Mouse (Mus musculus) heart, postnatal 0 days (tissue): Measurements from ENCODE around the gene Guca2b. TPM values are rescaled to one million over a fixed set of nuclear protein-coding genes. Genes with fewer than 3 reads are reported as not detected.
A peak's percentile ranks its signal among the peaks of the same experiment; 100 is the strongest.

Experiments used
- ATAC-seq: fragments of 200-750 bp; cut with Nextera tagmentation; 2 replicates; pipeline ENCODE4 v1.8.0; 2017; ENCODE audit warnings: low read depth, moderate number of reproducible peaks, moderate library complexity; ENCODE audit not compliant: insufficient read depth
- DNase-seq: peaks from one replicate; pipeline ENCODE4 v3.0.0-alpha.2; 2016; ENCODE audit warnings: low spot score
- H3K27ac ChIP-seq: fragments of 300-500 bp; sonication (generic); 2 replicates; pipeline ENCODE4 v1.5.1; 2014; ENCODE audit warnings: low read depth, mild to moderate bottlenecking
- H3K27me3 ChIP-seq: fragments of 300-500 bp; sonication (generic); 2 replicates; pipeline ENCODE4 v1.6.1; 2014; ENCODE audit warnings: low read length, mixed read lengths; ENCODE audit not compliant: control insufficient read depth, insufficient read depth
- H3K36me3 ChIP-seq: fragments of 300-500 bp; sonication (generic); replicated peaks from 2 replicates; pipeline ENCODE4 v1.6.1; 2014; ENCODE audit warnings: low read length, mixed read lengths; ENCODE audit not compliant: control insufficient read depth, insufficient read depth
- H3K4me1 ChIP-seq: fragments of 300-500 bp; sonication (generic); 2 replicates; pipeline ENCODE4 v1.6.1; 2014; ENCODE audit warnings: antibody characterized with exemption; ENCODE audit not compliant: control insufficient read depth, insufficient read depth
- H3K4me2 ChIP-seq: fragments of 300-500 bp; sonication (generic); 2 replicates; pipeline ENCODE4 v1.6.1; 2014; ENCODE audit warnings: low read depth, mild to moderate bottlenecking, low read length, moderate library complexity
- H3K4me3 ChIP-seq: fragments of 300-500 bp; sonication (generic); 2 replicates; pipeline ENCODE4 v1.5.1; 2014; ENCODE audit warnings: low read depth, low read length
- H3K9ac ChIP-seq: fragments of 300-500 bp; sonication (generic); replicated peaks from 2 replicates; pipeline ENCODE4 v1.6.1; 2014; ENCODE audit warnings: low read depth, low read length, mixed read lengths
- H3K9me3 ChIP-seq: fragments of 300-500 bp; sonication (generic); replicated peaks from 2 replicates; pipeline ENCODE4 v1.6.1; 2016; ENCODE audit warnings: low read length; ENCODE audit not compliant: control insufficient read depth
- CTCF ChIP-seq: IDR thresholded peaks from 2 replicates; pipeline ENCODE4 v1.5.1; 2016; ENCODE audit warnings: antibody characterized with exemption, control low read depth, low read depth
- EP300 ChIP-seq: IDR thresholded peaks from 2 replicates; pipeline ENCODE4 v1.6.1; 2016; ENCODE audit warnings: antibody characterized with exemption, low read depth
- WGBS: fragments of 180-500 bp; shearing (Covaris S2); extraction: QIAGEN DNeasy Blood & Tissue Kit; methylation state at CpG from one replicate; pipeline ENCODE4 v1.1.7; 2014; 5-methylcytosine and 5-hydroxymethylcytosine counted together
- polyA plus RNA-seq: library from polyadenylated mRNA; unstranded; fragments of >200 nt; fragmentation: Nextera tagmentation; extraction: Ambion mirVana; gene quantifications from 2 replicates; pipeline ENCODE4 v1.2.1, GENCODE M21; 2015
- total RNA-seq: library from RNA; depleted of rRNA; stranded (reverse); fragments of >200 nt; gene quantifications from 2 replicates; pipeline ENCODE4 v1.2.3, GENCODE M21; 2014; ENCODE audit warnings: low replicate concordance

The Guca2b gene
- total and polyA plus RNA-seq, 2 experiments from 2014 or later, result not detected

DNA sequence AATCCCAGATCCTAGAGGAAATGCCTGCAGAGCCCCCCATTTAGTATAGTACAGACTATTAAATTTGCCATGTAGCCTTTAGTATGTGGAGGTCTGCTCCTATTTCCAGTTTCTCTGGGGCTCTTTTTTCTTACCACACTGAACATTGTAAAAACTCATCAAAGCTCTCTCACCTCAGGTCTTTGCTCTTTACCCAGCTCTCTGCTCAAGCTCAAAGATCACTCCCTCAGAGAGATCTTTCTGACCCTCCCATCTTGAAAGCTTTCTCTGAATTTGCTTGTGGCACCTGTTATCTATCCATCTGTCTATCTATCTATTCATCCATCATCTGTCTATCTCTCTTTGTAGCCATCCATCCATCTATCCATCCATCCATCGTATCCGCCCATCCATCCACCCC lies 6.4 kb upstream of the Guca2b start:
- DNase-seq (no peak), ATAC-seq (no peak)
- peaks cover 33% of the 10 kb centered on the region for H3K4me1 ChIP-seq
- no peaks in the 10 kb centered on the region for H3K9me3 ChIP-seq
- H3K27me3 ChIP-seq, result no peaks in the 10 kb centered on the region
- H3K4me2 ChIP-seq, result no peak overlapping the region
- no peak overlapping the region for H3K27ac ChIP-seq
- WGBS, result 97% methylated on average over 2 of the region's 2 CpGs
- H3K36me3 ChIP-seq, result no peaks in the 10 kb centered on the region
- H3K9ac ChIP-seq, result no peak overlapping the region
- TF ChIP-seq EP300 (no peak), CTCF (no peak)
- H3K4me3 ChIP-seq, result no peak overlapping the region

GRCm38 (mm10) chr4:119663409-119664095 lies 4.8 kb upstream of the Guca2b start:
- no peak overlapping the region for H3K4me2 ChIP-seq
- H3K27ac ChIP-seq, result no peak overlapping the region
- 91% methylated on average over 14 of the region's 14 CpGs for WGBS
- no peaks in the 10 kb centered on the region for H3K36me3 ChIP-seq
- DNase-seq, result no peak
- peaks cover 33% of the 10 kb centered on the region for H3K4me1 ChIP-seq
- ATAC-seq, result no peak
- TF ChIP-seq EP300 (no peak), CTCF (no peak)
- no peaks in the 10 kb centered on the region for H3K9me3 ChIP-seq
- no peak overlapping the region for H3K4me3 ChIP-seq
- H3K27me3 ChIP-seq, result no peaks in the 10 kb centered on the region
- no peak overlapping the region for H3K9ac ChIP-seq

DNA sequence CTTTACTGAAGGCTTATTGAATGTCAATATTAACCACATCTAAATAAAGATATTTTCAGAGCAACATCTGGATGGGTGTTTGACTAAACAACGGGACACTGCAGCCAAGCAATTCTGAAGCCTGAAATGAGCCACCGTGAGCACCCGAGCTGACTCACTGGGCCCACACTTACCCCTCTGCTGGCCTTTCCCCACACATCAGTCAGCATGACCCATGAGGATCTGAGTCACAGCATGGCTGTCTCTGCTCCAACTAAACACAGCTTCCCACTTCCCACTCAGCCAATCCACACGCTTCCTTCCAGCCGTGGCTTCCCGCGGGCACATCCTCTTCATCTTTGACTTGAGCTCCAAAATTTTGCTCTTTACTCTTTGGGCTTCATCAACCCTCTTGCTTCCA lies 4.2 kb upstream of the Guca2b start:
- Histone ChIP-seq H3K4me3 (no peak overlapping the region), H3K9me3 (no peaks in the 10 kb centered on the region), H3K9ac (no peak overlapping the region), H3K27me3 (no peaks in the 10 kb centered on the region), H3K4me2 (no peak overlapping the region), H3K4me1 (peaks cover 33% of the 10 kb centered on the region), H3K36me3 (no peaks in the 10 kb centered on the region), H3K27ac (peak overlapping the region; percentile 86)
- DNase-seq, result no peak
- ATAC-seq, result no peak
- TF ChIP-seq EP300, result no peak
- no peak for TF ChIP-seq CTCF
- WGBS, result 63% methylated on average over 7 of the region's 7 CpGs

- WGBS, result 20% methylated on average over 4 of the region's 4 CpGs
- Histone ChIP-seq H3K36me3 (no peaks in the 10 kb centered on the region), H3K27me3 (no peaks in the 10 kb centered on the region), H3K4me3 (no peak overlapping the region), H3K27ac (peak overlapping the region; percentile 86), H3K9ac (no peak overlapping the region), H3K4me1 (peaks cover 33% of the 10 kb centered on the region), H3K9me3 (no peaks in the 10 kb centered on the region), H3K4me2 (no peak overlapping the region)
- DNase-seq (peak; percentile 75), ATAC-seq (peak; percentile 88)
- TF ChIP-seq CTCF (no peak), EP300 (peak; percentile 62; the same call in 1 of the 2 replicates)
These were observed 3.4 kb upstream of the Guca2b start for GRCm38 (mm10) chr4:119662151-119662550.

DNA sequence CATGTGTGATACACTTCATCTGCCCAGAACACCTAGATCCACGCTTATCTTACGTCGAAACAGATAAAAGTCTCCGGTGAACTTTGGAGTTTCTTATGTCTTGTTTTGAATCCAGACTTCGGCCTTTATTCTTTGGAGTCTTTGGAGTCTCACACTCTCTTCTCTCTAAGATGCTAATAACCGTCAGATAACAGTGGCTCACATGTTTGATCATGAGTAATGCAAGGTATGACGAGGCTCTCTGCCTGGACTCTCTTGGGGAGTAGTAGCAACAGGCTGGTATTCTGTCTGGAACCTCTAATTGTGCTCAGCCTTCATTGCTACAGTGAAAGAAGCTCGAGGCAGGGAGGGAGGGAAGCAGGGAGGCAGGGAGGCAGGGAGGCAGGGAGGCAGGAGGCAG lies 1.3 kb upstream of the Guca2b start:
- H3K4me1 ChIP-seq, result peaks cover 22% of the 10 kb centered on the region
- TF ChIP-seq EP300, result no peak
- TF ChIP-seq CTCF, result no peak
- H3K27ac ChIP-seq, result no peak overlapping the region
- no peaks in the 10 kb centered on the region for H3K27me3 ChIP-seq
- H3K9me3 ChIP-seq, result no peaks in the 10 kb centered on the region
- WGBS, result 80% methylated on average over 8 of the region's 8 CpGs
- H3K9ac ChIP-seq, result no peak overlapping the region
- H3K4me3 ChIP-seq, result no peak overlapping the region
- ATAC-seq, result no peak
- H3K4me2 ChIP-seq, result no peak overlapping the region
- DNase-seq, result no peak
- H3K36me3 ChIP-seq, result no peaks in the 10 kb centered on the region

DNA sequence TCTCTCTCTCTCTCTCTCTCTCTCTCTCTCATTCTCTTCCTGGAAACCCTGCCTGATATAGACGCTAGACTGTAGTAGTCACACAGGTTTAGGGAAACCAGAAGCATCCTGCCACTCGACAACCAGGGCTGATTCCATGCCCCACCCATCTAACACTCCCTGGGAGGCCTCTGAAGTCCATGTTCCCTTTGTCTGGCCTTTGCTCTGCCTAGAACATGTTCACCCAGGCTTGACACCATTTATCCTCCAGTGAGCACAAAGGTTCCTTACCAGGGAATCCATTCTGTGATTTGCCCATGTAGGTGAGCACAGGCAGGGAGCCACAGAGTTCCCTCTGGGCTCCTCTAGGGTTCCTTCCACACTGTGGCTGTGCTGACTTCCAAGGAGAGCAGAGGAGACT lies 508 bp downstream of the Guca2b start:
- Histone ChIP-seq H3K9me3 (peaks cover 5% of the 10 kb centered on the region; the same call in 1 of the 2 replicates), H3K36me3 (no peaks in the 10 kb centered on the region), H3K4me1 (peaks cover 20% of the 10 kb centered on the region), H3K4me2 (no peak overlapping the region), H3K27me3 (no peaks in the 10 kb centered on the region), H3K9ac (no peak overlapping the region), H3K4me3 (no peak overlapping the region), H3K27ac (no peak overlapping the region)
- DNase-seq (no peak), ATAC-seq (no peak)
- TF ChIP-seq CTCF (no peak), EP300 (no peak)
- 20% methylated on average over 2 of the region's 2 CpGs for WGBS
